ENCODE assay signal across 7 mouse cellular contexts in the genomic region with DNA sequence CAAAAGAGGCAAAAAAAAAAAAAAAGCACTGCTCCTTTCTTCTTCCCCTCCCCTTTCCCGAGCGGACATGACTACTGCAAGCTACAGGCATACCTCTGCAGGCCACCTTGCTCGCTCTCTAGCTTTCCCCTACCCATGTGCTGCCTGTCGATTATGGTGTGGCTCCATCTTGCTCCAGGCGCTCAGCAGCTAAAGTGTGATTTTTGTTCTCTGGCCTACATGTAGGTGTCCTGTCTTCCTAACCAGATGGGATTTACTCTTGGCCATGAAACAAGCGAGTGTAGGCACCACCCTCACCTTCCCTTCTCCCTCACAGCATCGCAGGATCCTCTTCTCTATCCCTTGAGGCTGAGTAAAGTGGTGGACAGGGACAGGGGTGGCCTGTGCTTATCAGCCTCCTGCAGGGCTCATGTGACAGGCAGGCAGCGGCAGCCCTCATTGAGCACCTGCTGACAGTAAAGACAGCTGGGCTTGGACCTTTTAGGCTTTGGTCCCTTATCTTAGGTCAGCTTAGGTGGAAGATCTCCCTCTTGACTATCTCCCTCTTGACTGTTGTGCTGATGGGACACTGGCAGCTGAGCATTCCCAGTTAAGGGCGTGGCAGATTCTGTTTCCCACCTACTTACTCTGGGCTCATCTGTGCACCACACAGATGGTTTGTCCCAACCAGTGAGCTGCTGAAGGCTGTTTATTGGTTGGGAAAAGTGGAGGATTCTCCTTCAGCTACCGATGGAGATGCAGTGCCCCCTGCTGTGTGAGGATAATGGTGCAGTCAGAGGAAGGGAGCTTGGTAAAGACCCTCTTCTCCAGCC. TPM values are rescaled to one million over a fixed set of nuclear protein-coding genes. Genes with fewer than 3 reads are reported as not detected.
A peak's percentile ranks its signal among the peaks of the same experiment; 100 is the strongest.
DNase-seq lines count a peak whose midpoint lies in the region.

No protein-coding gene starts in this region.

- H3K9me3 ChIP-seq in embryonic facial prominence, embryonic 10.5 days: no peaks in the 10 kb centered on the region
- no peaks in the 10 kb centered on the region for H3K9me3 ChIP-seq in midbrain, embryonic 10.5 days (replicated peaks)

- no peaks in the 10 kb centered on the region; the same call in 1 of the 2 replicates for H3K4me1 ChIP-seq in embryonic facial prominence, embryonic 10.5 days
- H3K4me1 ChIP-seq in midbrain, embryonic 10.5 days: 0 out of 2 replicates have a peak, but pooled peaks cover 3% of the 10 kb centered on the region

- H3K4me3 ChIP-seq in embryonic facial prominence, embryonic 10.5 days: no peak overlapping the region
- H3K4me3 ChIP-seq in midbrain, embryonic 10.5 days: no peak overlapping the region

- intact Hi-C loops in heart, postnatal 10 days (cut with DNase I): loop anchor here (2.0 kb wide), 1 partner anchor 194 kb away; no protein-coding TSS in a partner anchor

- no peak overlapping the region for H3K27ac ChIP-seq in embryonic facial prominence, embryonic 10.5 days (replicated peaks)
- no peak overlapping the region for H3K27ac ChIP-seq in midbrain, embryonic 10.5 days (replicated peaks)

- peak; percentile 52 for DNase-seq in thymus, postnatal 14 days
- no peak for DNase-seq in thymus, adult 18-20 months
- DNase-seq in embryonic facial prominence, embryonic 10.5 days (ENCODE audit: low spot score): peak; percentile 63
- peak; percentile 62 to 78 for DNase-seq in heart, postnatal 10 days
- DNase-seq in layer of hippocampus, postnatal 14 days (ENCODE audit: low spot score in 2 of 2): peak; percentile 74 to 79
- peak; percentile 50 for DNase-seq in midbrain, embryonic 10.5 days (ENCODE audit: low spot score)
- peak; percentile 36 for DNase-seq in thymus, postnatal 25 days

- H3K36me3 ChIP-seq in embryonic facial prominence, embryonic 10.5 days (replicated peaks): peaks cover 99% of the 10 kb centered on the region
- peaks cover 99% of the 10 kb centered on the region for H3K36me3 ChIP-seq in midbrain, embryonic 10.5 days

- H3K27me3 ChIP-seq in embryonic facial prominence, embryonic 10.5 days (replicated peaks; ENCODE audit: low read depth, poor library complexity, severe bottlenecking): no peaks in the 10 kb centered on the region
- no peaks in the 10 kb centered on the region for H3K27me3 ChIP-seq in midbrain, embryonic 10.5 days (ENCODE audit: low read depth, poor library complexity, severe bottlenecking)

- WGBS in embryonic facial prominence, embryonic 10.5 days: 78% methylated on average over 10 of the region's 10 CpGs
- WGBS in midbrain, embryonic 10.5 days: 82% methylated on average over 10 of the region's 10 CpGs

RNA-seq across cellular contexts. Expression of a gene that starts 6.9 kb away (rescaled TPM):
- polyA plus RNA-seq in embryonic facial prominence, embryonic 10.5 days (2016; fragmentation: Nextera tagmentation; extraction: Ambion mirVana): 371 and 378 TPM in 2 replicates
- 100 to 1,000 TPM; 221 to 245 TPM for total RNA-seq in heart, postnatal 10 days (2021)
- total RNA-seq in layer of hippocampus, postnatal 14 days (2021): 100 to 1,000 TPM; 214 to 234 TPM
- 363 TPM in 2 replicates for polyA plus RNA-seq in midbrain, embryonic 10.5 days (2016; fragmentation: Nextera tagmentation; extraction: Ambion mirVana)

RNA-seq across cellular contexts. Expression of a gene that starts 9.5 kb away (rescaled TPM):
- 20.3 and 24.2 TPM in 2 replicates for polyA plus RNA-seq in embryonic facial prominence, embryonic 10.5 days (2016; fragmentation: Nextera tagmentation; extraction: Ambion mirVana)
- 10 to 100 TPM; 27.7 to 31.9 TPM for total RNA-seq in heart, postnatal 10 days (2021)
- total RNA-seq in layer of hippocampus, postnatal 14 days (2021): 10 to 100 TPM; 24.7 to 29.6 TPM
- polyA plus RNA-seq in midbrain, embryonic 10.5 days (2016; fragmentation: Nextera tagmentation; extraction: Ambion mirVana): 20.5 and 26.3 TPM in 2 replicates

RNA-seq across cellular contexts. Expression of a gene that starts 21.4 kb away (rescaled TPM):
- 2.3 and 2.8 TPM in 2 replicates for polyA plus RNA-seq in embryonic facial prominence, embryonic 10.5 days (2016; fragmentation: Nextera tagmentation; extraction: Ambion mirVana)
- 1 to 10 TPM; 2.3 to 3.0 TPM for total RNA-seq in heart, postnatal 10 days (2021)
- total RNA-seq in layer of hippocampus, postnatal 14 days (2021): 1 to 10 TPM; 4.0 to 4.5 TPM
- 3.6 and 5.6 TPM in 2 replicates for polyA plus RNA-seq in midbrain, embryonic 10.5 days (2016; fragmentation: Nextera tagmentation; extraction: Ambion mirVana)

RNA-seq across cellular contexts. Expression of a gene that starts 25.3 kb away (rescaled TPM):
- polyA plus RNA-seq in embryonic facial prominence, embryonic 10.5 days (2016; fragmentation: Nextera tagmentation; extraction: Ambion mirVana): 1.2 and 1.9 TPM in 2 replicates
- 10 to 100 TPM; 15.4 to 19.8 TPM for total RNA-seq in heart, postnatal 10 days (2021)
- total RNA-seq in layer of hippocampus, postnatal 14 days (2021): under 1 TPM; 0.35 to 0.43 TPM
- 1.7 and 2.0 TPM in 2 replicates for polyA plus RNA-seq in midbrain, embryonic 10.5 days (2016; fragmentation: Nextera tagmentation; extraction: Ambion mirVana)

RNA-seq across cellular contexts. Expression of a gene that starts 57.2 kb away (rescaled TPM):
- polyA plus RNA-seq in embryonic facial prominence, embryonic 10.5 days (2016; fragmentation: Nextera tagmentation; extraction: Ambion mirVana): 0.07 and 0.82 TPM in 2 replicates
- 1,000 to 10,000 TPM; 1,924 to 2,166 TPM for total RNA-seq in heart, postnatal 10 days (2021)
- total RNA-seq in layer of hippocampus, postnatal 14 days (2021): under 1 TPM; 0.48 to 0.62 TPM
- 0.02 TPM in 1 of 2 replicates, not detected in the other for polyA plus RNA-seq in midbrain, embryonic 10.5 days (2016; fragmentation: Nextera tagmentation; extraction: Ambion mirVana)

Comparison
In these comparisons a context has a peak if more than half of its experiments do, and no peak if none do; other contexts are left out.
1. DNase-seq: peak in thymus, postnatal 14 days (single experiment), embryonic facial prominence, embryonic 10.5 days (single experiment), heart, postnatal 10 days (2 of 2), layer of hippocampus, postnatal 14 days (2 of 2), midbrain, embryonic 10.5 days (single experiment) and thymus, postnatal 25 days (single experiment); none in thymus, adult 18-20 months (0 of 2).